Mouse (Mus musculus): ENCODE results near the gene Spcs1.

Gene Spcs1

DNA sequence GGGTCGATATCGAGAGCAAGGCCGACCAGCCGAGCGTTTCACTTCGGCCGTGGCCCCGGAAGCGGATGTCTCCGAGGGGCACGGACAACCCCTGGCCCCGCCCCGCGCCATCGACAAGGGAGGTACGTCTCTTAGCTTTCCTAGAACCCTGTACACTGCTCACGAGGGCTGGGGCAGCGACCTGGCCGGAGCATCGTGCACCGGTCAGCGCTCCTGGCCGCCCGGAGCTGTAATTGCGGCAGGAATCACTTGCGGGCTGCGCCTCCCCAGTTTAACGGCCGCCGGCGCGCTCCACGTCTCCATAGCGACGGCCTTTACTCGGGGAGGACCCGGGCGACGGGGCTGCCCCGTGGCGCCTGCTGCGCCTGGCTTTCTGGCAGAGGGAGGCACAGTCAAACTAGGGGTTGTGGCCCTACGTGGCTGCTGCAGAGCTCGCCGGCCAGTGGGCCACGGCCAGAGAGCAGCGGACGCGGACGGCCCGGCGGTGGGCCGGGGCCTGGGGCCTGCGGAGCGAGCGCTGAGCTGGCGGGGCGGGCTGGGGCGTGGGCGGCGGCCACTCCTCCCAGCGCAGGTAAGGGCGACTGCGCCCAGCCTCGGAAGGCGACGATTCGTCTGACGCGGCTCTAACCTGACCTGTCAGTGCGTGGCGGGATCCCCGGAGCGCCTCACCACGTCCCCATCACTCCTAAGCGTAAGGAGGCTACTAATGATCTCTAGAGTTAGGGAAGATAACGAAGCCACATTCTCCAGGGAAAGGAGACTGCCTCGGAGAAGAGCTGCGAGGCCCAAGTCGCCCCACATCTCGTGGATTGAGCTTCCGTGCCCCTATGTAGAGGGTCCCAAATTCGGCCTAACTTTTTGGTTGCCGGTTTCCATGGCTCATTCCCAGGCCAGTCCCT, at the start of gene Spcs1, which contains the start of gene Glt8d1:
TSS of gene Spcs1 (minus strand) at position 366 of the 899 bp plus-strand sequence.
TSS of gene Glt8d1 (plus strand) at position 94 of the 899 bp plus-strand sequence.
- peak; percentile 85 for DNase-seq

DNA sequence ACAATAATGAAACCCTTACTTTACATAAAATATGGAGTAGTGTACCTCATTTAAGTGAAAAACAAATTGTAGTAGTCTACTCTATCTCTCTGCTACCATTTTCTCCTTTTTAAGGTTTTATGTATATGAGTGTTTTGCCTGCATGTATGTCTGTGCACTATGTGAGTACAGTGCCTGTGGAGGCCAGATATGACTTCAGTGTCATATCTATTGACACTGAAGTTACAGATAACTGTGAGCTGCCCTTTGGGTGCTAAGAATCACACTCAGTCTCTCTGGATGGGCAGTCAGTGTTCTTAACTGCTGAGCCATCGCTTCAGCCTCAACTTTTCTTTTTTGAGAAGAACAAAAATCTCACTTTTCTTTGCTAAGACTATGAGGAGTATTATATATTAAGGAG, 44.3 kb upstream of the Spcs1 start:
- DNase-seq = no peak

DNA sequence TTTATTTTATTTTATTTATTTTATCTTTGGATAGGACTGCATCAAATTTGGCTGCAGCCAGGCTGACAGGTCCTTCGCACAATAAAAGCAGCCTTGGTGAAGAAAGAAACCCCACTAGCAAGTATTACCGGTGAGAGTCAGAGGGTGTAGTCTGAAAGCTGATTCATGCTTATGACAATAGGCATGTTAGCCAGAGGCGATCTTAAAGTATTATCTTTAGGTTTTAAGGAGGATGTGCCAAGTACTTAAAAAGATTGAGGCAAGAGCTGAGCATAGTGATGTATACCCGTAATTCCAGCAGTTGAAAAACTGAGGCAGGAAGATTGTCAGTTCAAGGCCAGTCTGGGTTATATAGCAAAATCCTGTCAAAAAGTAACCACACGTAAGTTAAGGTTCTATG, 43.8 kb upstream of the Spcs1 start:
- DNase-seq = no peak

DNA sequence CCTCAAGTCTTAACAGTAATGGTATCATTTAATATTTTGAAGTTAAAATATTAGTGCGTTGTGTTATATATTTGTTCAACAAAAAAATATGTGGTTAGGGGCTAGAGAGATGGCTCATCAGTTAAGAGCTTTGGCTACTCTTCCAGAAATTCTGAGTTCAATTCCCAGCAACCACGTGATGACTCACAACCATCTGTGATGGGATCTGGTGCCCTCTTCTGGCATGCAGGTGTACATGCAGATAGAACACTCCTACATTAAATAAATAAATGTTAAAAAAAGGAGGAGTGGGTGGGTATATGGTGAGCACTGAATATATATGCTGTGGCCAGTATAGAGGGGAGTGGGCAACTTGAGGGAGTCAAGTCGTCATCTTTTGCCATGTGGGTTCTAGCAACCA, 24.3 kb upstream of the Spcs1 start:
- no peak for DNase-seq

DNA sequence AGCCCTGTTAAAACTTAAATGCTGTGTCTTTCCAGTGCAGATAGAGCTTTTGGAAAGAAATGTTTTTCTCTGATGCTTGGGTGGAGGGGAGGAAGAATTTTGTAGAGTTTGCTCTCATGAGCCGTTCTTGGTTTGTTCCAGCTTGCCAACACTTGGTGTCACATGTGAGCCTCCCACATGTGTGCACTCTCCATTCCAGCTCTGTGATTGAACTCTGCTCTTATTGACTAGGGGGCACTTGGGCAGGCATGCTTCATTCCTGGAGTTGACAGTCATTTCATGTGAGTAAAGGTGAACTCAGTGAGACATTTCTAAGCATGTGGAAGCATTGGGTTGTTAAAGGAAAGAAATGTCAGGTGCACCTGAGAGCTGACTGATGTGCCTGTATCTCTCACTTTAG, 21.1 kb upstream of the Spcs1 start:
- no peak for DNase-seq

DNA sequence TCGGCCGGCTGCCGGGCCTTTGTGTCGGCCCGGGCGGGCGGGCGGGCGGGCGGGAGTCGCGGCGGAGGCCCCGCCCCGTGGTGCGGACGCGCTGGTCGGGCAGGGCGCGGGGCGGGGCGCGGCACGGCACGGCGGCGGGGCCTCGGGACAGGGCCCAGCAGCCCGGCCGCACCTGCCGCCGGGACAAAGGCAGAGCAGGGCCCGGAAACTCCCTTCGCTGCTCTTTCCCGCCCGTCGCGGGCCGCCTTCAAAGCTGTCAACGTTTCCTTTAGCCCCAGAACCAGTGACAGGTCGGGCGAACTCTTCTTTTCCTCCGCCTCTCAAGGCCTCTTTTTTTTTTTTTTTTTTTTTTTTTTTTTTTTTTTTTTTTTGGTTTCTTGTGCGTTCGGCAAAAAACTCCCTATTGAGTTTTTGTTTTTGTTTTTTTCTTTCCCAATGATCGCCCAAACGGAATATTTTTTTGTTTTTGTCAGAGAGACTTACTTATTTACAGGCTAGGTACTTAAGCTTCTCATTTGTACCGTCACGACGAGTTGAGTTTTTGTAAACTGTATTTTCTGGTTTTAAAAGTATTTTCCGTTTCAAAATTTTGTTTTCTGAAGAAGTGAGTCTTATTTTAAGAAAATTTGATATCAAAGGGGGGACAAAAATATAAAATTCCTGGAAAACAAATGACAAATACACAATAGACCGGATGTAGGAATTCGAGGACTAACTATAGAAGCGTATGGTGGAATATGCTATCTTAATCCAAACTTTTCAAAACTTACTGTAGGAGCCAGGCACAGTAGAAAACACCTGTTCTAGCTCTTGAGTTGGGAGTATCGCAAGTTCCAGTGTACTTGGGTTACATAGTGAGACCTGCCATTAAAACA, 18.1 kb upstream of the Spcs1 start:
- no peak for DNase-seq

DNA sequence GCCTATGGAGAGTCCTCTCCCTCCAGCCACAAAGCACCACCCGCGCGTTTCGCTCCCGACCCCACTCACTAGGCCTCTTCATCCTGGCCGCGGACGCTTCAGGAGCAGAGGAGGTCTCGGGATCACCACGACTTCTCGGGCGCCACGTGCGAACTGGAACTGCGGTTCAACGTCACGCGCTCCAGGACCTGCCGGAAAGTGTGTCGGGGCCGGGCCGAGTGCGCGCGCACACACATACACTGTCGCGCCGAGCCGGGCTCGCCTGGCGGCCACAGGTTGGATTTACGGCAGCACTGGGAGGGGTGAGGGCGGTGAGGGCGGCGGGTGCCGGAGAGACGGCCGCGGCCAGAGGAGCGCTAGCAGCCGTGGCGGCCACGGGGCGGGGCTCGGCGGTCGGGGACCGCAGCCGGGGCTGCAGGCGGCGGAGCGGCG, 17.4 kb upstream of the Spcs1 start, which contains the start of the genes Pbrm1 and Gnl3:
TSS of gene Pbrm1 (plus strand) at position 279 of the 432 bp plus-strand sequence.
TSS of gene Gnl3 (minus strand) at position 293 of the 432 bp plus-strand sequence.
- peak; percentile 97 for DNase-seq

GRCm38 (mm10) chr14:31017854-31018253, 16.4 kb upstream of the Spcs1 start:
- no peak for DNase-seq

DNA sequence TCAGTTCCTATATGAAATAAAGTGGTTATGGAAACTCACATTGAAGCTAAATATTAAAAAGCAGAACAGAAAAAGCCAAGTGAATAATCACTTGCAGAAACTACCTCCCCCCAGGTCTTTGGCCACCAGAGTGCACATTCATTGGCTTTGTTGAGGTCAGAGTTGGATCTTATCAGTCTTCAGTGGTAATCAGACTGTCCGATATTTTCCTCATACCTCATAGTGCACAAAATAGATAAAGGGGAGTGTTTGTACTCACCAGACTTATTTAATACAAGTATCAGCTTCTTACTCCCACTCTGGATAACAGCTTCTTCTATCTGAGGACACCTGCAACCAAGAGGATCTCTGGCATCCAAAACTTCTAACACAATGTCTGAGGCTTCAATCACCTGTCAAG, 14.6 kb upstream of the Spcs1 start:
- no peak for DNase-seq

DNA sequence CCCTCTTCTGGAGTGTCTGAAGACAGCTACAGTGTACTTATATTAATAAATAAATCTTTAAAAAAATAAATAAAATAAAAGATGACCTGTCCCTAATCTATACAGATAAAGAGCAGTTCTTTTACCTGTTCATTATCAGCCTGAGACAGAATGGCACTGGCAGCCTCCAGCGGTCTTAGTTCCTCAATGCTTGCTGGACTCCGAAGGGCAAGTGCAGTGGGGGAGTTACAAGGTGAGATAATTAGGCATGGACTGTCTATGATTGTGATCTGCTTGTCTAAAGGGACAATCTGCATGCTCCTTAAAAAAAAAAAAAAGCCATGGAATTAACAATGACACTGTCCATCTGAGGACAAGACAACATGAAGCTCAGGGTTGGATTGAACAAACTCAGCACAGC, 12.5 kb upstream of the Spcs1 start:
- DNase-seq = no peak

DNA sequence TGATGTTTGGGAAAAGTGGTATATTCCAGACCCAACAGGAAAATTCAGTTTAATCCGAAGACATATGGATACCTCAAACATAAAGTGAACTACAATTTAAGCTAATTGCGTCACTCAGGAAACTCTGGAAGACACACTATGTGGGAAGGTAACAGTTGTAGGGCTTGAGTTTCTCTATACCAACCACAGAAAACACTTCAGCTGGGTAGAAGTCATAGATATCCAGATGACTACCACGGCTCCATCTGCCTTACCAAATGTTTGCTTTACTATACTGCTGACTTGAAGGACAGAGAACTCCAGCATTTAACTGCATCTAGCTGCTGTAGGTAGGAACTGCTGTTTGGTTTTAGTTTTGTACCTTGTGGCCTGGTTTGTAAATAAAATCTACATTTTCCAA, 10.1 kb upstream of the Spcs1 start:
- DNase-seq = no peak

GRCm38 (mm10) chr14:31006779-31007178, 5.3 kb upstream of the Spcs1 start:
- no peak for DNase-seq

DNA sequence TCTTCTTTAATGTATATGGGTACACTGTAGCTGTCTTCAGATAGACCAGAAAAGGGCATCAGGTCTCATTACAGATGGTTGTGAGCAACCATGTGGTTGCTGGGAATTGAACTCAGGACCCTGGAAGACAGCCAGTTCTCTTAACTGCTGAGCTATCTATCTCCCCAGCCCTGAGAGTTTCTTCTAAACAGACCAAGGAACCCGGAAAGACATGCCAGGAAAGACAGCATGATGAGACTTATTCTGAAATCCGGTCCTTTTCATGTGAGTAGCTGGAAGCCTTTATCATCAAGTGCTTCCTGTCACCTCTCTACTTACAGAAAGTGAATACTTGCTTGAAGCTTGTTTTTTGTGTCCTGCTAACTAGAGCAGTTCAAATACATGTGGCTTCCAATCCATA, 3.1 kb upstream of the Spcs1 start:
- DNase-seq = no peak

GRCm38 (mm10) chr14:31000816-31001306, 611 bp downstream of the Spcs1 start:
- DNase-seq = no peak

GRCm38 (mm10) chr14:31000356-31000755, 1.1 kb downstream of the Spcs1 start:
- no peak for DNase-seq

GRCm38 (mm10) chr14:30996417-30996816, 5.1 kb downstream of the Spcs1 start:
- DNase-seq = no peak

DNA sequence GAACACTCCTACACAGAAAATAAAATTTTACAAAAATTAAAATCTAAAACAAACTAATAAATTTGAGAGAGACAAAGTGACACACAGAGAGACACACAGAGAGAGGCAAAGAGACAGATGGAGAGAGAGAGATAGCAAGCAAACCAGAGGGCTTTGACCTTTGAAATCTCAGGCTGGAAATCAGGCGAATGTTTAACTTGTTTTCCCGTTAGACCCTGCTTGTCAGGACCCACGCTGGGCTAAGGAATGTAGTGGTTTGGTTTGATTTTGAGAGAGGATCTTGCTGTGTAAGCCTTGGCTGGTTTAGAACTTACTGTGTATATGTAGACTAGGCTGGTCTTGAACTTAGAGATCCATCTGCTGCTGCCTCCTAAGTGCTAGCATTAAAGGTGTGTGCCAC, 25.2 kb downstream of the Spcs1 start:
- no peak for DNase-seq

- no peak for DNase-seq
These were observed 27.3 kb downstream of the Spcs1 start for GRCm38 (mm10) chr14:30974204-30974603.

GRCm38 (mm10) chr14:30960366-30960765, 41.1 kb downstream of the Spcs1 start:
- DNase-seq = no peak

DNA sequence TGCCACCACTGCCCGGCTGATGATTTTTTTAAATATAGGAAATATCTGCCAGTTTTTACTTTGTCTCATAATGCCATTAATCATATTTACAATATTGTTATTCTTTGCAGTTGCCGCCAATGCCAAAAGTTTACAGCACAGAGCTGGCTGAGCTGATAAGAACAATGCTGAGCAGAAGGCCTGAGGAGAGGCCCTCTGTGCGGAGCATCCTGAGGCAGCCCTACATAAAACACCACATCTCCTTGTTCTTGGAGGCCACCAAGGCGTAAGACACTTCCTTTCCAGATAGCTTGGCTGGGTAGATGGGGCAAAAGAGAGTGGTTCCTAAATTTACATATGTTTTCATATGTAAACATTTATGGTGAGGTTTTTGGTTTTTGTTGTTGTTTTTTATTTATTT, 42.4 kb downstream of the Spcs1 start:
- no peak for DNase-seq

GRCm38 (mm10) chr14:30958517-30958916, 43.0 kb downstream of the Spcs1 start:
- no peak for DNase-seq

DNA sequence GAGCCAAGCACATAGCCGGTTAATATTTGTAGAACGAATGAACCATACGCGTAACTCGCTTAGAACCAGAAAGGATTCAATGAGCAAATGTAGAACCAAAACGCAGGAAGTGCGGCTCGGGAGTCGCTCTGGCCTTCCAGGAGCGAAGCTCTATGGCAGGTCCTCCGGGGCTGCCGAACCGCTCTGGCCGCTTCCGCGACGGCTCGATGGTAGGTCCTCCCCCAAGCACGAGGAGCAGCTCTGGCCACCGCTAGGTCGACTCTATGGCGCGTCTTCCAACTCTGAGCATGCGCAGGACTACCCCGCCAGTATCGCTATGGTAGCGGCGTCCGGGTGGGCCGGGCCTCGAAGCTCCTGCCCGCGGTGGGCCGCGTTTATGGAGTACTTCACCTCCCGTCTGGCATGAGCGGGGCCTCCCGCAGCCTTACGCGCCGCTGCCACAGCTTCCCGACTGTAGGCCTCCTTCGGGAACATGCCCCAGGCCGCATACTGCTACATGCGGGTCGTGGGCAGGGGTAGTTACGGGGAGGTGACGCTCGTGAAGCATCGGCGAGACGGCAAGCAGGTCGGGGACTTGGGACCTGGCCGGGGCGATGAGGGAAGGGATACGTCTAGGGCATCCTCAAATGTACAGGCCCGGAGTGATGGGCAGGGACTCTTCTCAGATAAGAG, 50.2 kb downstream of the Spcs1 start, which contains the start of gene Nek4:
TSS of gene Nek4 (plus strand) at position 224 of the 672 bp plus-strand sequence.
- DNase-seq = peak; percentile 94

DNA sequence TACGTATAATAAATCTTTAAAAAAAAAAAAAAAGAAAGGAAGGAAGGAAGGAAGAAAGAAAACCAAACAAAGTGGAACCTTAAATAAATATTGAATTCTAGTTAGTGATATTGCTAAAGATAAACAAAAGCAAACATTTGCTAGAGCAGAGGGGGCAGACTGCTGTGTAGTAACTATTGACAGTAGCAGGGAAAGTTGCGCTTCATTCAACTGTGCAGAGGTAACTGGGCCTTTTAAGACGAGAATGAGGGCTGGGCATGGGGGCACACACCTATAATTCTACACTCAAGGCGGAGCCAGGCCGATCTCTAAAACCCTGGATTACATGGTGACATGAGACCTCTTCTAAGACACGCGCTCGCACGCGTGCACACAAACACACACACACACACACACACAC, 51.5 kb downstream of the Spcs1 start:
- no peak for DNase-seq
